Mouse (Mus musculus): ENCODE results near the gene Prdm11. TPM values are rescaled to one million over a fixed set of nuclear protein-coding genes. Genes with fewer than 3 reads are reported as not detected.

Prdm11 gene
- polyA plus RNA-seq, 1 experiment from 2014 or later = 4.6 TPM

- H3K27me3 ChIP-seq (replicated peaks; ENCODE audit: control insufficient read depth, insufficient read depth, low read length) = no peaks in the 10 kb centered on the region
- no peaks in the 10 kb centered on the region for H3K36me3 ChIP-seq (ENCODE audit: control insufficient read depth, insufficient read depth, low read length)
- no peak overlapping the region for H3K4me2 ChIP-seq (ENCODE audit: low read depth, low read length)
- no peak for DNase-seq (ENCODE audit: low spot score)
- no peak overlapping the region for H3K4me3 ChIP-seq (ENCODE audit: low read depth, low read length)
- ATAC-seq (ENCODE audit: low read depth) = no peak
- H3K27ac ChIP-seq (replicated peaks; ENCODE audit: low read depth, low read length) = peak overlapping the region; percentile 35; the same call in 1 of the 2 replicates
- H3K4me1 ChIP-seq (ENCODE audit: control insufficient read depth, insufficient read depth, low read length) = peaks cover 53% of the 10 kb centered on the region
- H3K9ac ChIP-seq (ENCODE audit: low read depth, low read length) = no peak overlapping the region; the same call in 1 of the 2 replicates
- H3K9me3 ChIP-seq (ENCODE audit: control insufficient read depth, low read length) = no peaks in the 10 kb centered on the region
- WGBS = 61% methylated on average over 7 of the region's 7 CpGs
Measured at GRCm38 (mm10) chr2:93040841-93041240, 5.1 kb downstream of the Prdm11 start.

- 96% methylated on average over 5 of the region's 5 CpGs for WGBS
- no peaks in the 10 kb centered on the region for H3K36me3 ChIP-seq (ENCODE audit: control insufficient read depth, insufficient read depth, low read length)
- ATAC-seq (ENCODE audit: low read depth) = no peak
Measured at GRCm38 (mm10) chr2:93039706-93040105, 6.3 kb downstream of the Prdm11 start.

GRCm38 (mm10) chr2:93039043-93039442 lies 6.9 kb downstream of the Prdm11 start:
- H3K9me3 ChIP-seq (ENCODE audit: control insufficient read depth, low read length) = no peaks in the 10 kb centered on the region
- 82% methylated on average over 3 of the region's 3 CpGs for WGBS
- H3K9ac ChIP-seq (ENCODE audit: low read depth, low read length) = no peak overlapping the region
- H3K4me1 ChIP-seq (ENCODE audit: control insufficient read depth, insufficient read depth, low read length) = peaks cover 56% of the 10 kb centered on the region
- no peak overlapping the region for H3K4me3 ChIP-seq (ENCODE audit: low read depth, low read length)
- H3K27me3 ChIP-seq (replicated peaks; ENCODE audit: control insufficient read depth, insufficient read depth, low read length) = no peaks in the 10 kb centered on the region
- no peak for ATAC-seq (ENCODE audit: low read depth)
- no peak for DNase-seq (ENCODE audit: low spot score)
- H3K27ac ChIP-seq (replicated peaks; ENCODE audit: low read depth, low read length) = no peak overlapping the region
- no peaks in the 10 kb centered on the region for H3K36me3 ChIP-seq (ENCODE audit: control insufficient read depth, insufficient read depth, low read length)
- H3K4me2 ChIP-seq (ENCODE audit: low read depth, low read length) = no peak overlapping the region

More at GRCm38 (mm10) chr2:93039706-93040105, 6.3 kb downstream of the Prdm11 start:
- no peak overlapping the region for H3K4me3 ChIP-seq (ENCODE audit: low read depth, low read length)
- no peak overlapping the region for H3K9ac ChIP-seq (ENCODE audit: low read depth, low read length)
- DNase-seq (ENCODE audit: low spot score) = no peak
- no peak overlapping the region for H3K4me2 ChIP-seq (ENCODE audit: low read depth, low read length)
- H3K27me3 ChIP-seq (replicated peaks; ENCODE audit: control insufficient read depth, insufficient read depth, low read length) = no peaks in the 10 kb centered on the region
- H3K27ac ChIP-seq (replicated peaks; ENCODE audit: low read depth, low read length) = no peak overlapping the region
- H3K4me1 ChIP-seq (ENCODE audit: control insufficient read depth, insufficient read depth, low read length) = peaks cover 62% of the 10 kb centered on the region
- no peaks in the 10 kb centered on the region for H3K9me3 ChIP-seq (ENCODE audit: control insufficient read depth, low read length)

GRCm38 (mm10) chr2:93035631-93036030 lies 10.3 kb downstream of the Prdm11 start:
- WGBS = 10% methylated on average over 7 of the region's 7 CpGs
- Histone ChIP-seq H3K4me3 (ENCODE audit: low read depth, low read length) (no peak overlapping the region), H3K27me3 (replicated peaks; ENCODE audit: control insufficient read depth, insufficient read depth, low read length) (no peaks in the 10 kb centered on the region), H3K36me3 (ENCODE audit: control insufficient read depth, insufficient read depth, low read length) (no peaks in the 10 kb centered on the region), H3K9me3 (ENCODE audit: control insufficient read depth, low read length) (no peaks in the 10 kb centered on the region), H3K4me2 (ENCODE audit: low read depth, low read length) (peak overlapping the region; percentile 18; the same call in 1 of the 2 replicates), H3K4me1 (ENCODE audit: control insufficient read depth, insufficient read depth, low read length) (peaks cover 41% of the 10 kb centered on the region), H3K9ac (ENCODE audit: low read depth, low read length) (0 out of 2 replicates have a peak overlapping the region, but pooled peaks have one; percentile 37), H3K27ac (replicated peaks; ENCODE audit: low read depth, low read length) (peak overlapping the region; percentile 63)
- ATAC-seq (ENCODE audit: low read depth) (peak; percentile 87), DNase-seq (ENCODE audit: low spot score) (peak; percentile 82)

GRCm38 (mm10) chr2:93032651-93033050 lies 13.3 kb downstream of the Prdm11 start:
- 67% methylated on average over 11 of the region's 11 CpGs for WGBS
- DNase-seq (ENCODE audit: low spot score) = no peak
- Histone ChIP-seq H3K9ac (ENCODE audit: low read depth, low read length) (no peak overlapping the region), H3K4me1 (ENCODE audit: control insufficient read depth, insufficient read depth, low read length) (peaks cover 42% of the 10 kb centered on the region), H3K4me2 (ENCODE audit: low read depth, low read length) (no peak overlapping the region), H3K27ac (replicated peaks; ENCODE audit: low read depth, low read length) (no peak overlapping the region), H3K36me3 (ENCODE audit: control insufficient read depth, insufficient read depth, low read length) (no peaks in the 10 kb centered on the region), H3K27me3 (replicated peaks; ENCODE audit: control insufficient read depth, insufficient read depth, low read length) (no peaks in the 10 kb centered on the region), H3K4me3 (ENCODE audit: low read depth, low read length) (no peak overlapping the region), H3K9me3 (ENCODE audit: control insufficient read depth, low read length) (no peaks in the 10 kb centered on the region)
- ATAC-seq (ENCODE audit: low read depth) = no peak

- Histone ChIP-seq H3K9me3 (ENCODE audit: control insufficient read depth, low read length) (no peaks in the 10 kb centered on the region), H3K4me1 (ENCODE audit: control insufficient read depth, insufficient read depth, low read length) (peaks cover 39% of the 10 kb centered on the region), H3K9ac (ENCODE audit: low read depth, low read length) (no peak overlapping the region), H3K4me2 (ENCODE audit: low read depth, low read length) (no peak overlapping the region), H3K4me3 (ENCODE audit: low read depth, low read length) (no peak overlapping the region), H3K36me3 (ENCODE audit: control insufficient read depth, insufficient read depth, low read length) (no peaks in the 10 kb centered on the region), H3K27me3 (replicated peaks; ENCODE audit: control insufficient read depth, insufficient read depth, low read length) (no peaks in the 10 kb centered on the region), H3K27ac (replicated peaks; ENCODE audit: low read depth, low read length) (no peak overlapping the region)
- WGBS = 69% methylated on average over 8 of the region's 8 CpGs
- DNase-seq (ENCODE audit: low spot score) = no peak
- ATAC-seq (ENCODE audit: low read depth) = no peak
Measured at GRCm38 (mm10) chr2:93032049-93032448, 13.9 kb downstream of the Prdm11 start.

- H3K4me3 ChIP-seq (ENCODE audit: low read depth, low read length) = no peak overlapping the region
- peaks cover 29% of the 10 kb centered on the region for H3K4me1 ChIP-seq (ENCODE audit: control insufficient read depth, insufficient read depth, low read length)
- WGBS = 65% methylated on average over 9 of the region's 9 CpGs
- ATAC-seq (ENCODE audit: low read depth) (peak; percentile 24; the same call in 1 of the 2 replicates), DNase-seq (ENCODE audit: low spot score) (peak; percentile 66)
- no peak overlapping the region for H3K4me2 ChIP-seq (ENCODE audit: low read depth, low read length)
- H3K27ac ChIP-seq (replicated peaks; ENCODE audit: low read depth, low read length) = no peak overlapping the region
- H3K9ac ChIP-seq (ENCODE audit: low read depth, low read length) = 0 out of 2 replicates have a peak overlapping the region, but pooled peaks have one; percentile 17
- no peaks in the 10 kb centered on the region for H3K9me3 ChIP-seq (ENCODE audit: control insufficient read depth, low read length)
- no peaks in the 10 kb centered on the region for H3K36me3 ChIP-seq (ENCODE audit: control insufficient read depth, insufficient read depth, low read length)
- H3K27me3 ChIP-seq (replicated peaks; ENCODE audit: control insufficient read depth, insufficient read depth, low read length) = no peaks in the 10 kb centered on the region
Measured at GRCm38 (mm10) chr2:93031021-93031420, 14.9 kb downstream of the Prdm11 start.

- ATAC-seq (ENCODE audit: low read depth) = no peak
- Histone ChIP-seq H3K9ac (ENCODE audit: low read depth, low read length) (peak overlapping the region; percentile 10; the same call in 1 of the 2 replicates), H3K4me2 (ENCODE audit: low read depth, low read length) (no peak overlapping the region), H3K4me3 (ENCODE audit: low read depth, low read length) (no peak overlapping the region), H3K27ac (replicated peaks; ENCODE audit: low read depth, low read length) (0 out of 2 replicates have a peak overlapping the region, but pooled peaks have one; percentile 1), H3K36me3 (ENCODE audit: control insufficient read depth, insufficient read depth, low read length) (no peaks in the 10 kb centered on the region), H3K9me3 (ENCODE audit: control insufficient read depth, low read length) (no peaks in the 10 kb centered on the region), H3K4me1 (ENCODE audit: control insufficient read depth, insufficient read depth, low read length) (peaks cover 20% of the 10 kb centered on the region; the same call in 1 of the 2 replicates), H3K27me3 (replicated peaks; ENCODE audit: control insufficient read depth, insufficient read depth, low read length) (no peaks in the 10 kb centered on the region)
- DNase-seq (ENCODE audit: low spot score) = no peak
- WGBS = 69% methylated on average over 6 of the region's 6 CpGs
Measured at GRCm38 (mm10) chr2:93030101-93030500, 15.9 kb downstream of the Prdm11 start.
